Mouse (Mus musculus): ENCODE results near the gene Car15. TPM values are rescaled to one million over a fixed set of nuclear protein-coding genes. Genes with fewer than 3 reads are reported as not detected.

The Car15 gene
- 0.26 and 0.52 TPM in 2 replicates for polyA plus RNA-seq (2015; fragmentation: Nextera tagmentation; extraction: Ambion mirVana)

GRCm38 (mm10) chr16:17838051-17838450, at the start of gene Car15:
TSS of gene Car15 (minus strand) at chr16:17838364.
- 74% methylated on average over 6 of the region's 6 CpGs for WGBS (ENCODE audit: insufficient replicate concordance)
- DNase-seq (no peak), ATAC-seq (no peak)
- Histone ChIP-seq H3K4me2 (ENCODE audit: low read depth, low read length) (no peak within 1 kb of the TSS), H3K27ac (ENCODE audit: low read depth) (no peak within 1 kb of the TSS), H3K9ac (replicated peaks) (no peak within 1 kb of the TSS), H3K36me3 (replicated peaks; ENCODE audit: insufficient read depth, low read length) (peaks cover 26% of the 10 kb centered on the region), H3K9me3 (ENCODE audit: low read length) (no peaks in the 10 kb centered on the region), H3K4me3 (ENCODE audit: low read depth, low read length) (no peak within 1 kb of the TSS), H3K4me1 (ENCODE audit: insufficient read depth) (peaks cover 6% of the 10 kb centered on the region; the same call in 1 of the 2 replicates), H3K27me3 (ENCODE audit: insufficient read depth, low read length) (peaks cover 34% of the 10 kb centered on the region)
- TF ChIP-seq CTCF (IDR thresholded peaks at IDR 0.05; ENCODE audit: low read depth) (no peak), EP300 (IDR thresholded peaks at IDR 0.05; ENCODE audit: low read depth) (no peak)

DNA sequence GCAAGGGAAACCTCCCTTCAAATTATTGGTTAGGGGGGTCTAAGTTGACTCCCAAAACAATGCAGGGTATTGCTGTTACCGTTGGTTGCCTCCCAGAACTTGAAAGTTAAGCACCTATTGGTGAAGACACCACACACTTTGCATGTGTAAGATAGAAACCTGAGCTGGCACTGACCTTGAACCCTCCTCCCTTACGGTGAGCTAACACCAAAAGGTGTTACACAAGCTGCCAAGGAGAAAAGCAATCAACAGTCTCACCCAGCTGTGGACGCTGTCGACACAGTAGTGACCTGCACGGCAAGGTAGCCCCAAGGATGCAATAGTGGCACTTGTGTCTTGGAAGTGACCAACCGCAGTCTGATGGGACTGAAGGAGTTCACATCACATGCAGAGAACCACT, 46.0 kb upstream of the Car15 start:
- H3K27ac ChIP-seq (ENCODE audit: low read depth): 0 out of 2 replicates have a peak overlapping the region, but pooled peaks have one; percentile 11
- TF ChIP-seq EP300 (IDR thresholded peaks at IDR 0.05; ENCODE audit: low read depth) (no peak), CTCF (IDR thresholded peaks at IDR 0.05; ENCODE audit: low read depth) (no peak)
- 76% methylated on average over 6 of the region's 6 CpGs for WGBS (ENCODE audit: insufficient replicate concordance)
- no peaks in the 10 kb centered on the region for H3K9me3 ChIP-seq (ENCODE audit: low read length)
- peaks cover 21% of the 10 kb centered on the region for H3K4me1 ChIP-seq (ENCODE audit: insufficient read depth)
- no peaks in the 10 kb centered on the region; the same call in 1 of the 2 replicates for H3K36me3 ChIP-seq (replicated peaks; ENCODE audit: insufficient read depth, low read length)
- no peaks in the 10 kb centered on the region for H3K27me3 ChIP-seq (ENCODE audit: insufficient read depth, low read length)
- H3K4me3 ChIP-seq (ENCODE audit: low read depth, low read length): no peak overlapping the region
- ATAC-seq (peak; percentile 49; the same call in 1 of the 2 replicates), DNase-seq (no peak)
- no peak overlapping the region for H3K4me2 ChIP-seq (ENCODE audit: low read depth, low read length)
- no peak overlapping the region for H3K9ac ChIP-seq (replicated peaks)

- H3K4me1 ChIP-seq (ENCODE audit: insufficient read depth): peaks cover 21% of the 10 kb centered on the region
- no peak for ATAC-seq
- no peaks in the 10 kb centered on the region for H3K27me3 ChIP-seq (ENCODE audit: insufficient read depth, low read length)
- H3K9me3 ChIP-seq (ENCODE audit: low read length): no peaks in the 10 kb centered on the region
- H3K36me3 ChIP-seq (replicated peaks; ENCODE audit: insufficient read depth, low read length): peaks cover 2% of the 10 kb centered on the region
- no peak overlapping the region for H3K4me3 ChIP-seq (ENCODE audit: low read depth, low read length)
- DNase-seq: no peak
- H3K4me2 ChIP-seq (ENCODE audit: low read depth, low read length): no peak overlapping the region
- TF ChIP-seq CTCF (IDR thresholded peaks at IDR 0.05; ENCODE audit: low read depth): no peak
- TF ChIP-seq EP300 (IDR thresholded peaks at IDR 0.05; ENCODE audit: low read depth): no peak
- no peak overlapping the region for H3K27ac ChIP-seq (ENCODE audit: low read depth)
- no peak overlapping the region for H3K9ac ChIP-seq (replicated peaks)
Measured at GRCm38 (mm10) chr16:17882196-17882595, 44.0 kb upstream of the Car15 start.

- no peaks in the 10 kb centered on the region for H3K9me3 ChIP-seq (ENCODE audit: low read length)
- TF ChIP-seq EP300 (IDR thresholded peaks at IDR 0.05; ENCODE audit: low read depth) (no peak), CTCF (IDR thresholded peaks at IDR 0.05; ENCODE audit: low read depth) (no peak)
- H3K9ac ChIP-seq (replicated peaks): no peak overlapping the region
- no peak overlapping the region for H3K27ac ChIP-seq (ENCODE audit: low read depth)
- 89% methylated on average over 4 of the region's 4 CpGs for WGBS (ENCODE audit: insufficient replicate concordance)
- ATAC-seq (no peak), DNase-seq (no peak)
- H3K4me3 ChIP-seq (ENCODE audit: low read depth, low read length): no peak overlapping the region
- peaks cover 4% of the 10 kb centered on the region for H3K36me3 ChIP-seq (replicated peaks; ENCODE audit: insufficient read depth, low read length)
- H3K27me3 ChIP-seq (ENCODE audit: insufficient read depth, low read length): no peaks in the 10 kb centered on the region
- peaks cover 18% of the 10 kb centered on the region for H3K4me1 ChIP-seq (ENCODE audit: insufficient read depth)
- no peak overlapping the region for H3K4me2 ChIP-seq (ENCODE audit: low read depth, low read length)
Measured at GRCm38 (mm10) chr16:17879571-17879970, 41.4 kb upstream of the Car15 start.

GRCm38 (mm10) chr16:17876096-17876495, 37.9 kb upstream of the Car15 start:
- 83% methylated on average over 1 of the region's 1 CpGs for WGBS (ENCODE audit: insufficient replicate concordance)
- ATAC-seq: no peak
- peaks cover 11% of the 10 kb centered on the region; the same call in 1 of the 2 replicates for H3K4me1 ChIP-seq (ENCODE audit: insufficient read depth)

DNA sequence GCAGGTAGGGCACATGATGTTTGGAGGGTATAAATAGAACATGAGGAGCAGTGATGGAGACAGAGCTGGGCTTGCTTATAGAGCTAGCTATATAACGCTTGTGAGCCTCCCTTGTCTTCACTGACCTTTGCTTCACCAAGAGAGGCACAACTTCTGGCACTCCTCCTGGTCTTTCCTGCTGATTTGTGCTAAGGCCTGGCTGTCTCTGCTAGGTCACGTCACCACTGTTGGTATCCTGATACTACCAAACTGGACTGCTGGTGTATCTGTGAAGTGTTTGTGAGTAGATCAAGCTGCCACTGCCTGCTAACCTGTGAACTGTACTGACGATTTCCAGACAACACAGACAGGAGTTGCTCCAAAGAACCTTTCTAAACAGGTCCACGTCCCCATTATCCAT, 37.0 kb upstream of the Car15 start:
- ATAC-seq: no peak

More at GRCm38 (mm10) chr16:17876096-17876495, 37.9 kb upstream of the Car15 start:
- TF ChIP-seq EP300 (IDR thresholded peaks at IDR 0.05; ENCODE audit: low read depth) (no peak), CTCF (IDR thresholded peaks at IDR 0.05; ENCODE audit: low read depth) (no peak)
- H3K4me3 ChIP-seq (ENCODE audit: low read depth, low read length): no peak overlapping the region
- DNase-seq: no peak
- H3K36me3 ChIP-seq (replicated peaks; ENCODE audit: insufficient read depth, low read length): peaks cover 13% of the 10 kb centered on the region
- H3K4me2 ChIP-seq (ENCODE audit: low read depth, low read length): no peak overlapping the region
- H3K9ac ChIP-seq (replicated peaks): no peak overlapping the region
- H3K9me3 ChIP-seq (ENCODE audit: low read length): no peaks in the 10 kb centered on the region
- no peaks in the 10 kb centered on the region for H3K27me3 ChIP-seq (ENCODE audit: insufficient read depth, low read length)
- no peak overlapping the region for H3K27ac ChIP-seq (ENCODE audit: low read depth)

More for the DNA sequence above, 37.0 kb upstream of the Car15 start:
- TF ChIP-seq CTCF (IDR thresholded peaks at IDR 0.05; ENCODE audit: low read depth) (no peak), EP300 (IDR thresholded peaks at IDR 0.05; ENCODE audit: low read depth) (no peak)
- Histone ChIP-seq H3K27me3 (ENCODE audit: insufficient read depth, low read length) (no peaks in the 10 kb centered on the region), H3K4me1 (ENCODE audit: insufficient read depth) (peaks cover 8% of the 10 kb centered on the region; the same call in 1 of the 2 replicates), H3K9me3 (ENCODE audit: low read length) (no peaks in the 10 kb centered on the region), H3K27ac (ENCODE audit: low read depth) (no peak overlapping the region), H3K36me3 (replicated peaks; ENCODE audit: insufficient read depth, low read length) (peaks cover 14% of the 10 kb centered on the region), H3K4me3 (ENCODE audit: low read depth, low read length) (no peak overlapping the region), H3K4me2 (ENCODE audit: low read depth, low read length) (no peak overlapping the region), H3K9ac (replicated peaks) (no peak overlapping the region)
- no peak for DNase-seq
- WGBS (ENCODE audit: insufficient replicate concordance): 70% methylated on average over 4 of the region's 4 CpGs
